Mouse (Mus musculus): ENCODE results near the gene 9230112D13Rik.

- TF ChIP-seq CTCF (IDR thresholded peaks at IDR 0.05; ENCODE audit: low read depth, low read length), result no peak
- no peak for TF ChIP-seq POLR2A (IDR thresholded peaks at IDR 0.05; ENCODE audit: insufficient read depth, low read length)
- no peak for TF ChIP-seq EP300 (IDR thresholded peaks at IDR 0.05; ENCODE audit: insufficient read depth, low read depth, low read length)
Measured at GRCm38 (mm10) chr14:34501804-34502474, 20.7 kb downstream of the 9230112D13Rik start.

All from ES-Bruce4 (cell line).